ENCODE assay signal across 14 mouse cellular contexts in genomic region chr17:13993425-13993824, GRCm38 (mm10). TPM values are rescaled to one million over a fixed set of nuclear protein-coding genes. Genes with fewer than 3 reads are reported as not detected.
A peak's percentile ranks its signal among the peaks of the same experiment; 100 is the strongest.
DNase-seq lines count a peak whose midpoint lies in the region; ATAC-seq and TF ChIP-seq lines count a peak whose summit lies in the region.
"Not testable (repeated sequence)": the region's sequence is repeated elsewhere in the genome, so short reads cannot be mapped to it uniquely, and the experiment has no call there.
"Had no signal": no experiment of that assay in that cellular context is flagged by ENCODE, and none has a peak within 500 bp of the region (broad histone marks: within the 10 kb centered on the region; RNA-seq: fewer than 3 reads in every experiment).

No protein-coding gene starts in this region.

- not testable (repeated sequence) for H3K4me2 ChIP-seq in embryonic facial prominence, embryonic 14.5 days (ENCODE audit: low read depth, low read length); intestine, embryonic 16.5 days (ENCODE audit: low read depth, low read length); liver, embryonic 14.5 days (ENCODE audit: low read depth); midbrain, embryonic 14.5 days (ENCODE audit: low read length)

- TF ChIP-seq CTCF in cortical plate, adult 2 months (IDR thresholded peaks at IDR 0.05; ENCODE audit: extremely low read depth, insufficient read depth, low read length): peak; percentile 25; the same call in 1 of the 2 replicates
- TF ChIP-seq CTCF in liver, embryonic 14.5 days (IDR thresholded peaks at IDR 0.05; ENCODE audit: low read depth): peak; percentile 24; the same call in 1 of the 2 replicates

- peak; percentile 40 for DNase-seq in NIH3T3 (ENCODE audit: low read depth)
- peak; percentile 17 for DNase-seq in embryonic facial prominence, embryonic 14.5 days (ENCODE audit: low spot score)
- DNase-seq in liver, embryonic 14.5 days (ENCODE audit: low read depth in 3 of 3, low spot score in 3 of 3): not testable (repeated sequence)
- DNase-seq in midbrain, embryonic 14.5 days: peak; percentile 0

- H3K9me3 ChIP-seq in embryonic facial prominence, embryonic 14.5 days (ENCODE audit: control insufficient read depth, low read length); intestine, embryonic 16.5 days (ENCODE audit: control insufficient read depth, low read length); liver, embryonic 14.5 days (ENCODE audit: control insufficient read depth, low read length); midbrain, embryonic 14.5 days (ENCODE audit: control insufficient read depth, low read length): not testable (repeated sequence)

- not testable (repeated sequence) for TF ChIP-seq EP300 in liver, embryonic 14.5 days (IDR thresholded peaks at IDR 0.05; ENCODE audit: low read depth)

- not testable (repeated sequence) for ATAC-seq in embryonic facial prominence, embryonic 14.5 days (ENCODE audit: low read depth); liver, embryonic 14.5 days (ENCODE audit: insufficient read depth); midbrain, embryonic 14.5 days (ENCODE audit: low FRiP score, low TSS enrichment)
- peak; percentile 56 for ATAC-seq in intestine, embryonic 16.5 days

- H3K27me3 ChIP-seq in embryonic facial prominence, embryonic 14.5 days (replicated peaks; ENCODE audit: control insufficient read depth, insufficient read depth, low read length); intestine, embryonic 16.5 days (replicated peaks; ENCODE audit: control insufficient read depth, insufficient read depth, low read length); liver, embryonic 14.5 days (ENCODE audit: control insufficient read depth, insufficient read depth, low read length); midbrain, embryonic 14.5 days (ENCODE audit: control insufficient read depth, insufficient read depth, low read length): not testable (repeated sequence)

- not testable (repeated sequence) for H3K27ac ChIP-seq in cortical plate, adult 2 months (ENCODE audit: insufficient read depth, low read length); embryonic facial prominence, embryonic 14.5 days (replicated peaks; ENCODE audit: low read depth, low read length); intestine, embryonic 16.5 days (ENCODE audit: low read length); liver, embryonic 14.5 days; midbrain, embryonic 14.5 days (replicated peaks; ENCODE audit: low read depth, low read length)

- H3K4me1 ChIP-seq in cortical plate, adult 2 months (ENCODE audit: control insufficient read depth, insufficient read depth, low read length); embryonic facial prominence, embryonic 14.5 days (ENCODE audit: control insufficient read depth, insufficient read depth, low read length); intestine, embryonic 16.5 days (ENCODE audit: control insufficient read depth, insufficient read depth, low read length); liver, embryonic 14.5 days (replicated peaks; ENCODE audit: control insufficient read depth in 2 of 2, insufficient read depth in 2 of 2, low read length in 1 of 2); midbrain, embryonic 14.5 days (ENCODE audit: control insufficient read depth, insufficient read depth, low read length): not testable (repeated sequence)

- not testable (repeated sequence) for H3K9ac ChIP-seq in embryonic facial prominence, embryonic 14.5 days (ENCODE audit: low read depth, low read length); intestine, embryonic 16.5 days (ENCODE audit: low read depth, low read length); liver, embryonic 14.5 days (replicated peaks); midbrain, embryonic 14.5 days (replicated peaks; ENCODE audit: low read length)

- TF ChIP-seq POLR2A in cortical plate, adult 2 months (IDR thresholded peaks at IDR 0.05; ENCODE audit: extremely low read depth, insufficient read depth, low read length): not testable (repeated sequence)

- 33% methylated on average over 2 of the region's 2 CpGs for WGBS in embryonic facial prominence, embryonic 14.5 days
- 46% methylated on average over 2 of the region's 2 CpGs for WGBS in intestine, embryonic 16.5 days
- 23% methylated on average over 2 of the region's 2 CpGs for WGBS in liver, embryonic 14.5 days (ENCODE audit: insufficient replicate concordance)
- 60% methylated on average over 2 of the region's 2 CpGs for WGBS in midbrain, embryonic 14.5 days

- H3K4me3 ChIP-seq in cortical plate, adult 2 months (ENCODE audit: insufficient read depth, low read length); embryonic facial prominence, embryonic 14.5 days (ENCODE audit: low read depth, low read length); intestine, embryonic 16.5 days (ENCODE audit: low read length); liver, embryonic 14.5 days (ENCODE audit: insufficient read depth in 1 of 2, low read depth in 2 of 2, low read length in 2 of 2); midbrain, embryonic 14.5 days (replicated peaks; ENCODE audit: low read depth, low read length): not testable (repeated sequence)

- H3K36me3 ChIP-seq in embryonic facial prominence, embryonic 14.5 days (ENCODE audit: control insufficient read depth, insufficient read depth, low read length); intestine, embryonic 16.5 days (ENCODE audit: control insufficient read depth, insufficient read depth, low read length); liver, embryonic 14.5 days (replicated peaks; ENCODE audit: control insufficient read depth, insufficient read depth, low read depth); midbrain, embryonic 14.5 days (ENCODE audit: control insufficient read depth, insufficient read depth, low read length): not testable (repeated sequence)

RNA-seq across cellular contexts. Expression of gene Gm7356, which starts 10.1 kb away (rescaled TPM):
- polyA plus RNA-seq in cortical plate, adult 2 months (2012; rRNA removed): not detected in 2 replicates
- not detected in 2 replicates for polyA plus RNA-seq in embryonic facial prominence, embryonic 14.5 days (2014; fragmentation: Nextera tagmentation; extraction: Ambion mirVana)
- not detected in 2 replicates for polyA plus RNA-seq in intestine, embryonic 16.5 days (2015; fragmentation: Nextera tagmentation; extraction: Ambion mirVana)
- polyA plus RNA-seq in liver, embryonic 14.5 days (2012; rRNA removed): not detected in 2 replicates
- polyA plus RNA-seq in liver, embryonic 14.5 days (2014; fragmentation: Nextera tagmentation; extraction: Ambion mirVana): not detected in 2 replicates
- polyA plus RNA-seq in midbrain, embryonic 14.5 days (2014; fragmentation: Nextera tagmentation; extraction: Ambion mirVana): not detected in 2 replicates
- polyA plus RNA-seq: C2C12; embryonic facial prominence, embryonic 12.5 days; forebrain, embryonic 12.5 days; forebrain, embryonic 16.5 days; frontal cortex, adult 2 months; heart, embryonic 10.5 days; heart, embryonic 14.5 days; hindbrain, embryonic 13.5 days had no signal

RNA-seq across cellular contexts. Expression of gene Gm7168, which starts 45.3 kb away (rescaled TPM):
- not detected in 2 replicates for polyA plus RNA-seq in cortical plate, adult 2 months (2012; rRNA removed)
- not detected in 2 replicates for polyA plus RNA-seq in embryonic facial prominence, embryonic 14.5 days (2014; fragmentation: Nextera tagmentation; extraction: Ambion mirVana)
- polyA plus RNA-seq in intestine, embryonic 16.5 days (2015; fragmentation: Nextera tagmentation; extraction: Ambion mirVana): not detected in 2 replicates
- polyA plus RNA-seq in liver, embryonic 14.5 days (2012; rRNA removed): not detected in 2 replicates
- not detected in 2 replicates for polyA plus RNA-seq in liver, embryonic 14.5 days (2014; fragmentation: Nextera tagmentation; extraction: Ambion mirVana)
- polyA plus RNA-seq in midbrain, embryonic 14.5 days (2014; fragmentation: Nextera tagmentation; extraction: Ambion mirVana): not detected in 2 replicates
- polyA plus RNA-seq: C2C12; embryonic facial prominence, embryonic 12.5 days; forebrain, embryonic 12.5 days; forebrain, embryonic 16.5 days; heart, embryonic 10.5 days; heart, embryonic 14.5 days; hindbrain, embryonic 13.5 days had no signal
